Mouse (Mus musculus) G1E (cell line): ENCODE measurements at regions not wholly inside any gene's neighbourhood (a gene's known extent, or its start where the extent isn't known, plus 50 kb on each side); places are given as distances from the start of the nearest gene placed in this dataset.

Experiments
- ATAC-seq: 2 replicates; pipeline ENCODE4 v1.8.0; 2016; ENCODE audit warnings: mild to moderate bottlenecking; ENCODE audit not compliant: insufficient number of reproducible peaks, poor library complexity, low FRiP score, severe bottlenecking; ENCODE audit errors: extremely low read depth
- DNase-seq: peaks from one replicate; pipeline ENCODE4 v3.0.0; 2012; ENCODE audit warnings: low spot score
- H3K27me3 ChIP-seq: 2 replicates; pipeline ENCODE4 v1.6.1; 2012; ENCODE audit warnings: mild to moderate bottlenecking, low read length, inconsistent platforms; ENCODE audit not compliant: insufficient read depth
- H3K36me3 ChIP-seq: replicated peaks from 2 replicates; pipeline ENCODE3; 2012; ENCODE audit warnings: mild to moderate bottlenecking, inconsistent platforms
- H3K4me1 ChIP-seq: 2 replicates; pipeline ENCODE4 v1.6.1; 2012; ENCODE audit warnings: low read depth, low read length, inconsistent platforms, mixed read lengths; ENCODE audit not compliant: insufficient read depth
- H3K4me3 ChIP-seq: 2 replicates; pipeline ENCODE4 v1.5.1; 2012; ENCODE audit warnings: low read depth, mild to moderate bottlenecking, inconsistent platforms, low read length, moderate library complexity, mixed read lengths
- H3K9me3 ChIP-seq: replicated peaks from 2 replicates; pipeline ENCODE4 v1.6.1; 2012; ENCODE audit warnings: inconsistent platforms
- CTCF ChIP-seq: IDR thresholded peaks from 2 replicates; pipeline ENCODE4 v1.5.1; 2012; ENCODE audit warnings: low read depth, low read length, inconsistent platforms, mixed read lengths
- GATA1 ChIP-seq: IDR thresholded peaks from 2 replicates; pipeline ENCODE4 v1.6.1; 2012; ENCODE audit warnings: borderline replicate concordance, low read length, inconsistent platforms, mixed read lengths
- GATA2 ChIP-seq: IDR thresholded peaks from 2 replicates; pipeline ENCODE4 v1.6.1; 2012; ENCODE audit warnings: low read depth, low read length, inconsistent platforms, borderline replicate concordance
- POLR2AphosphoS5 ChIP-seq: IDR thresholded peaks from 2 replicates; pipeline ENCODE4 v1.6.1; 2012; ENCODE audit warnings: low read depth, low read length, inconsistent platforms; ENCODE audit not compliant: insufficient replicate concordance
- TAL1 ChIP-seq: conservative IDR thresholded peaks from 2 replicates; pipeline ENCODE4 v1.6.1; 2012; ENCODE audit warnings: low read depth, low read length, inconsistent platforms, mixed read lengths

- ATAC-seq, result no peak
- Histone ChIP-seq H3K36me3 (no peaks in the 10 kb centered on the region), H3K27me3 (no peaks in the 10 kb centered on the region; the same call in 1 of the 2 replicates), H3K4me1 (no peaks in the 10 kb centered on the region), H3K9me3 (no peaks in the 10 kb centered on the region), H3K4me3 (no peak overlapping the region)
- no peak for DNase-seq
- TF ChIP-seq TAL1 (no peak), POLR2AphosphoS5 (no peak), GATA2 (no peak), GATA1 (no peak)
Observed at GRCm38 (mm10) chr1:35465081-35465480, 603.1 kb upstream of the Hs6st1 start.

DNA sequence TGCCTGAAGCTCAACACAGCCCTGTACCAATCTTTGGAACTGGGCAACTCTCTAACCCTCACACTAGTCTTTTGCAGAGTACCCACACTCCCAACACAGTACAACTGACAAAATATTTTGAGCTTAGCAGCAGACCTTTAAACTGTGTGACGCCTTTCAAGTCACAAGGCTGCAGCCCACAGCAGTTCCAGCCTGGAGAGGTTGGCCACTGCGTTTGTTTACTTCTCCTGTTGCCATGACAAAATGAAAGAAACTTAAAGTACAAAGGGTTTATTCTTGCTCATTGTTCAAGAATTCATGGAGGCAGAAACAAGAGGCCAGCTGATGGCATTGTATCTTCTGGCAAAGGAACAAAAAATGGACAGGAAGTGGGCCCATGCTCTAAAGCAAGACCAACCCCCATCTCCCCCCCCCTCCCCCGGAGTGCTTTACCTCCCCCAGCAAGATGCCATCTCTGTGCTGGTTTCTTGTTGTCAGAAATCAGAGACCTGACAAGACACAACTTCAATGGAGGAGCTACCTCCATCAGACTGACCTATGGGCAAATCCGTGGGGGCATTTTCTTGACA is 598.9 kb upstream of the Hs6st1 start:
- H3K4me3 ChIP-seq, result no peak overlapping the region
- ATAC-seq, result no peak
- DNase-seq, result no peak
- H3K27me3 ChIP-seq, result no peaks in the 10 kb centered on the region; the same call in 1 of the 2 replicates
- TF ChIP-seq GATA2, result no peak
- TF ChIP-seq POLR2AphosphoS5, result no peak
- no peak for TF ChIP-seq TAL1
- no peak for TF ChIP-seq CTCF
- TF ChIP-seq GATA1, result no peak
- H3K36me3 ChIP-seq, result no peaks in the 10 kb centered on the region
- peaks cover 11% of the 10 kb centered on the region for H3K9me3 ChIP-seq
- no peaks in the 10 kb centered on the region for H3K4me1 ChIP-seq

DNA sequence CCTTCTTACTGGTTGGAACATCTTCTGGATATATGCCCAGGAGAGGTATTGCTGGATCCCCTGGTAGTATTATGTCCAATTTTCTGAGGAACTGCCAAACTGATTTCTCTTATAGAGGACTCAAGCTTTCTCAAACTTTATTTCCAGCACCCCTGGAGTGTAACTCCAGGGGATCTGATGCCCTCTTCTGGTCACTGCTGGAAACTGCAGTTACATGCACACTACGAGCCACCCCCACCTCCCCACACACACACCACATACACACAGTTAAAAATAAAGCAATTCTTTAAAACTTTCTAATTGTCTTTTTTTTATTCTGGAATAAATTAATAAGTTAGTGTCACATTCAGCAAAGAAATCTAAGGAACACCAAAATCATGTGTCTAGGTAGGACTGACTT is 589.9 kb upstream of the Hs6st1 start:
- H3K4me1 ChIP-seq, result no peaks in the 10 kb centered on the region
- TF ChIP-seq CTCF (peak; percentile 57), TAL1 (no peak)
- peaks cover 10% of the 10 kb centered on the region for H3K9me3 ChIP-seq
- no peak for ATAC-seq
- H3K4me3 ChIP-seq, result no peak overlapping the region
- DNase-seq, result peak; percentile 10
- no peaks in the 10 kb centered on the region for H3K27me3 ChIP-seq
- H3K36me3 ChIP-seq, result no peaks in the 10 kb centered on the region

DNA sequence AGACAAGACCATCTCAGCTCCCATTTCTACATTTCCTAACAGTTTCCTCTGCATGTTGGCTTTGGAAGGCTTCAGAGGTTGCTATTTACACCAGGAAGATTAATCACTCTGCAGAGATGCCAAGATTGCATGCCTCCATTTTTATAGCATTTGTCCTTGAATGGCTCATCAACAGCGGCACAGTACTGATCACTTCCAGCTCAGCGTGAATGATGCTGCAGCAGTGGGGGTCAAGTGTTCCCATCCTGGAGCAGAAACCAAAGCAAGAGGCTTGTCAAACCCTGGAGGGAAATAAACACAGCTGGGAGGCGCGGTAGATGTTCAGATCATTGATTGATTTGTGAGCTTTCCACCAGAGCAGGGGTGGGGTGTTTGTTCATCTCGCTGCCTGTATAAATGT is 572.2 kb upstream of the Hs6st1 start:
- H3K27me3 ChIP-seq, result no peaks in the 10 kb centered on the region
- DNase-seq (no peak), ATAC-seq (no peak)
- H3K9me3 ChIP-seq, result no peaks in the 10 kb centered on the region
- no peak overlapping the region for H3K4me3 ChIP-seq
- no peaks in the 10 kb centered on the region for H3K36me3 ChIP-seq
- no peaks in the 10 kb centered on the region for H3K4me1 ChIP-seq
- TF ChIP-seq GATA2, result no peak
- no peak for TF ChIP-seq GATA1
- no peak for TF ChIP-seq TAL1
- TF ChIP-seq POLR2AphosphoS5, result no peak
- TF ChIP-seq CTCF, result no peak

DNA sequence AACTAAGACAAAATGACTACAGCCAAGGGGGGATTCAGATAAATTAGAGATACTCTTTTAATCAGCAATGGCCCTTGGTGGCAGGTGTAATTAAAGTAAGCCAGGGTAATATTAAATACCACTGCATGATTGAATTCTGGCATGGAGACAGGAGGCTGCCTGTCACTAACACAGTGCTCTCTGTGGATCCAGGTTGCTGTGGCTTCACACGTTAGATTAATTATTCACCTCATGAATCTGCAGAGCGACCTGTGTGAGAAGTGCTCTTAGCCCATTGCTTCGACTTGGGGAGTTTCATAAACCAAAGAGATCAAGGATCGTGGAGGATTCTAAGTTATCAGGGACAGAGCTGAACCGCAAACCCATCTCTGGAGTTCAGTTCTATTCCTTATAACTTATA is 545.2 kb upstream of the Hs6st1 start:
- Histone ChIP-seq H3K36me3 (no peaks in the 10 kb centered on the region), H3K9me3 (no peaks in the 10 kb centered on the region), H3K27me3 (peaks cover 2% of the 10 kb centered on the region; the same call in 1 of the 2 replicates), H3K4me3 (no peak overlapping the region), H3K4me1 (no peaks in the 10 kb centered on the region)
- no peak for TF ChIP-seq TAL1
- no peak for TF ChIP-seq POLR2AphosphoS5
- no peak for TF ChIP-seq GATA1
- no peak for TF ChIP-seq CTCF
- TF ChIP-seq GATA2, result no peak
- DNase-seq (no peak), ATAC-seq (no peak)

DNA sequence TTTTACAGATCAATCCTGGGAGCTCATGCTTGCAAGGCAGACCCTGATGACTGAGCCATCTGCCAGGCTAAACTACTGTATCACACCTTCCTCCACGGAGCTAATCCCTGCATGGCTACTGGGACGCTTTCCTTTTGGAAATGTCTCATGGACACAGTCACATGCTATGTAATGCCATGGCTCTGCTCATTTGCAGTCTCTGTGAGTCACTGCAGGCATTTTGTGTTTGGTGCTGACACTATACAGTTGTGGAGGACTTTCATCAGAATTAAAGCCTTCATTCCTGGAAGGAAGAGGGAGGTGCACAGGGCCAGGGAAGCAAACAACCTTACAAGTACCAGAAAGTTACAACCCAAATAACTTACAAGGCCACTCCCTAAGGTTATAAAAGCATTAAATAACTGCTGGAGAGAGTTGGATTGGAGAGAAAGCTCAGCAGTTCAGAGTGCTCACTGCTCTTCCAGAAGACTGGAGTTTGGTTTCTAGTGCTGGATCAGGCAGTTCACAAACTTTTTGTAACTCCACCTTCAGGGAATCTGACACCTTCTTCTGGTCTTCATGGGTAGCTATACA is 544.3 kb upstream of the Hs6st1 start:
- DNase-seq, result no peak
- no peaks in the 10 kb centered on the region for H3K9me3 ChIP-seq
- H3K36me3 ChIP-seq, result no peaks in the 10 kb centered on the region
- H3K27me3 ChIP-seq, result peaks cover 2% of the 10 kb centered on the region; the same call in 1 of the 2 replicates
- H3K4me3 ChIP-seq, result no peak overlapping the region
- no peaks in the 10 kb centered on the region for H3K4me1 ChIP-seq
- no peak for TF ChIP-seq POLR2AphosphoS5
- no peak for TF ChIP-seq TAL1
- TF ChIP-seq GATA2, result no peak
- no peak for ATAC-seq

- H3K9me3 ChIP-seq, result no peaks in the 10 kb centered on the region
- ATAC-seq, result no peak
Observed at GRCm38 (mm10) chr1:35524788-35525187, 543.4 kb upstream of the Hs6st1 start.

More at GRCm38 (mm10) chr1:35524788-35525187, 543.4 kb upstream of the Hs6st1 start:
- TF ChIP-seq TAL1 (no peak), GATA1 (no peak), POLR2AphosphoS5 (no peak), CTCF (no peak), GATA2 (no peak)
- DNase-seq, result no peak
- Histone ChIP-seq H3K36me3 (no peaks in the 10 kb centered on the region), H3K4me3 (no peak overlapping the region), H3K27me3 (peaks cover 2% of the 10 kb centered on the region; the same call in 1 of the 2 replicates), H3K4me1 (no peaks in the 10 kb centered on the region)
